Mouse (Mus musculus) limb, embryonic 15.5 days (tissue): Measurements from ENCODE around the gene Wdcp. TPM values are rescaled to one million over a fixed set of nuclear protein-coding genes. Genes with fewer than 3 reads are reported as not detected.
A peak's percentile ranks its signal among the peaks of the same experiment; 100 is the strongest.
"Not testable (repeated sequence)": the region's sequence is repeated elsewhere in the genome, so short reads cannot be mapped to it uniquely, and the experiment has no call there.

Experiments used
- ATAC-seq: fragments of 200-750 bp; cut with Nextera tagmentation; 2 replicates; pipeline ENCODE4 v1.8.0; 2017; ENCODE audit warnings: low read depth, moderate TSS enrichment; ENCODE audit not compliant: insufficient number of reproducible peaks, low FRiP score, low TSS enrichment
- H3K27ac ChIP-seq: fragments of 300-500 bp; sonication (generic); 2 replicates; pipeline ENCODE4 v1.5.1; 2015; ENCODE audit warnings: moderate library complexity, mild to moderate bottlenecking, inconsistent platforms
- H3K27me3 ChIP-seq: fragments of 300-500 bp; sonication (generic); 2 replicates; pipeline ENCODE4 v1.6.1; 2015; ENCODE audit warnings: inconsistent platforms
- H3K36me3 ChIP-seq: fragments of 300-500 bp; sonication (generic); 2 replicates; pipeline ENCODE4 v1.6.1; 2015; ENCODE audit warnings: inconsistent platforms
- H3K4me1 ChIP-seq: fragments of 300-500 bp; sonication (generic); 2 replicates; pipeline ENCODE4 v1.6.1; 2015; ENCODE audit warnings: inconsistent platforms
- H3K4me2 ChIP-seq: fragments of 300-500 bp; sonication (generic); 2 replicates; pipeline ENCODE4 v1.6.1; 2015; ENCODE audit warnings: mild to moderate bottlenecking, inconsistent platforms
- H3K4me3 ChIP-seq: fragments of 300-500 bp; sonication (generic); 2 replicates; pipeline ENCODE4 v1.5.1; 2015; ENCODE audit warnings: mild to moderate bottlenecking, inconsistent platforms
- H3K9ac ChIP-seq: fragments of 300-500 bp; sonication (generic); 2 replicates; pipeline ENCODE4 v1.6.1; 2015; ENCODE audit warnings: inconsistent platforms
- H3K9me3 ChIP-seq: fragments of 300-500 bp; sonication (generic); 2 replicates; pipeline ENCODE4 v1.6.1; 2016; ENCODE audit warnings: inconsistent platforms
- WGBS: fragments of 180-500 bp; shearing (Covaris S2); methylation state at CpG from one replicate; pipeline ENCODE4 v1.1.7; 2015; 5-methylcytosine and 5-hydroxymethylcytosine counted together
- polyA plus RNA-seq: library from polyadenylated mRNA; unstranded; fragments of >200 nt; fragmentation: Nextera tagmentation; extraction: Ambion mirVana; gene quantifications from 2 replicates; pipeline ENCODE4 v1.2.1, GENCODE M21; 2015

The Wdcp gene
- 13.2 and 17.6 TPM in 2 replicates for polyA plus RNA-seq

DNA sequence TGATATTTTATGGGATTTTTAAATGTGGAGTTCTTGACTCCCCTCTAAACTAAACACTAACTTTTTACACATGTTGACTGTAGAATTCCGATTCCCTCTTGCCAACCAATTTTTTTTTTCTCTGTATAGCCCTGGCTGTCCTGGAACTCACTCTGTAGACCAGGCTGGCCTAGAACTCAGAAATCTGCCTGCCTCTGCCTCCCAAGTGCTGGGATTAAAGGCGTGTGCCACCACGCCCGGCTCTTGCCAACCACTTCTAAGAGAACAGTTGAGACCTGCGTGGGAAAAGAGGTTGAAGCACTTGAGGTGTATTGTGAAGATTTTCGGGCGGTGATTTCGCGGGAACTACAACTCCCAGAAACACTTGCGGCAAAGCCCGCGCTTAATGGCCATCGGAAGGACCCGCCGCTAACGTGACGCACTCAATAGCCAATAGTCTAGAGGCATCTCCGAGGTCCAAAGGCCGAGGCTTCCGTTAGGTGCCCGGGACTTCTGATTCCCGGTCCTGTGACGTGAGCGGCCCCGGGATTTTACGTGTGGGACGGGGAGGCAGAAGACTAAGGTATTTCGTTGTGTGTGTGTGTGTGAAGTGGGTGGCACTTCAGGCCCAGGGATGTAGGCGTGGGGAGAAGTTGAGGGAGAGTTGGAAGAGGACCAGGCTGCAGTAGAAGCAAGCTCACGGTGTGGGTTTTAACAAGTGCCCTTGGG is at the start of gene Wdcp:
Wdcp (plus strand) TSS at position 414 of the 708 bp plus-strand sequence.
- under 1% methylated on average over 30 of the region's 30 CpGs for WGBS
- peak within 1 kb of the TSS; percentile 65 for H3K27ac ChIP-seq
- ATAC-seq, result peak; percentile 85
- H3K4me2 ChIP-seq, result peak within 1 kb of the TSS; percentile 56
- H3K9ac ChIP-seq, result peak within 1 kb of the TSS; percentile 33
- no peaks in the 10 kb centered on the region for H3K9me3 ChIP-seq
- peaks cover 19% of the 10 kb centered on the region for H3K4me1 ChIP-seq
- no peaks in the 10 kb centered on the region for H3K27me3 ChIP-seq
- H3K36me3 ChIP-seq, result no peaks in the 10 kb centered on the region
- H3K4me3 ChIP-seq, result peak within 1 kb of the TSS; percentile 82

- Histone ChIP-seq H3K4me2 (no peak overlapping the region), H3K9me3 (no peaks in the 10 kb centered on the region), H3K4me1 (peaks cover 3% of the 10 kb centered on the region; the same call in 1 of the 2 replicates), H3K36me3 (no peaks in the 10 kb centered on the region), H3K27ac (no peak overlapping the region), H3K9ac (no peak overlapping the region), H3K27me3 (no peaks in the 10 kb centered on the region), H3K4me3 (no peak overlapping the region)
- ATAC-seq, result no peak
- WGBS, result 72% methylated on average over 1 of the region's 1 CpGs
Observed at GRCm38 (mm10) chr12:4793718-4794117, 49.4 kb upstream of the Wdcp start.

DNA sequence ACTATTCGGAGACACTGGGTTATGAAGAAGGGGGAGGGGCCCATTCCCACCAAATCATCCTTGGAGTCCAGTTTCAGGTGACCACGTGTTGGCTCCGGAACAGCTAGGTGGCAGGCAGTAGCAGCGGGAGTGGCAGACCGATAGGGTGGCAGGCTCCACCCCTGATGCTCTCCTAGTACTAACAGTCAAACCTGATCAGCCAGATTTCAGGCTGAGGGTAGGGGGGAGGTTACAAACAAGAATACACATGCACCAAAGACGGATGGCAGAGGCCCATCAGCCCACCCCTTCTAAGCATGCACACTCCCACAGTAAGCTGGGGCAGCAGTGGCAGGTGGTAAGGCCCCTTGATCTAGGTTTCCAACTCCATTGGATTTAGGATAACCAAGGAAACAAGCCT is 45.6 kb upstream of the Wdcp start:
- H3K9me3 ChIP-seq, ATAC-seq, H3K36me3 ChIP-seq, H3K4me1 ChIP-seq, H3K27me3 ChIP-seq, H3K4me2 ChIP-seq, H3K4me3 ChIP-seq, H3K27ac ChIP-seq, H3K9ac ChIP-seq: not testable (repeated sequence)
- WGBS, result 63% methylated on average over 6 of the region's 6 CpGs

GRCm38 (mm10) chr12:4811036-4811435 is 32.1 kb upstream of the Wdcp start:
- no peak overlapping the region for H3K4me3 ChIP-seq
- no peak overlapping the region for H3K27ac ChIP-seq
- H3K27me3 ChIP-seq, result no peaks in the 10 kb centered on the region
- no peaks in the 10 kb centered on the region for H3K4me1 ChIP-seq
- H3K4me2 ChIP-seq, result no peak overlapping the region
- no peaks in the 10 kb centered on the region for H3K9me3 ChIP-seq
- no peaks in the 10 kb centered on the region for H3K36me3 ChIP-seq
- H3K9ac ChIP-seq, result no peak overlapping the region
- no peak for ATAC-seq
- WGBS, result 78% methylated on average over 4 of the region's 4 CpGs

- H3K9me3 ChIP-seq, result no peaks in the 10 kb centered on the region
- no peak overlapping the region for H3K4me2 ChIP-seq
- H3K4me3 ChIP-seq, result no peak overlapping the region
- no peak for ATAC-seq
- no peaks in the 10 kb centered on the region for H3K36me3 ChIP-seq
- H3K4me1 ChIP-seq, result peaks cover 4% of the 10 kb centered on the region; the same call in 1 of the 2 replicates
- WGBS, result 52% methylated on average over 3 of the region's 3 CpGs
- H3K27ac ChIP-seq, result no peak overlapping the region
- no peaks in the 10 kb centered on the region for H3K27me3 ChIP-seq
- H3K9ac ChIP-seq, result no peak overlapping the region
Observed at GRCm38 (mm10) chr12:4811705-4812104, 31.4 kb upstream of the Wdcp start.

GRCm38 (mm10) chr12:4813636-4814035 is 29.5 kb upstream of the Wdcp start:
- 63% methylated on average over 4 of the region's 4 CpGs for WGBS
- no peak overlapping the region for H3K27ac ChIP-seq
- H3K4me1 ChIP-seq, result peaks cover 12% of the 10 kb centered on the region; the same call in 1 of the 2 replicates
- ATAC-seq, result no peak
- no peak overlapping the region for H3K4me2 ChIP-seq
- H3K9me3 ChIP-seq, result no peaks in the 10 kb centered on the region
- H3K4me3 ChIP-seq, result no peak overlapping the region
- no peak overlapping the region for H3K9ac ChIP-seq
- no peaks in the 10 kb centered on the region for H3K36me3 ChIP-seq
- no peaks in the 10 kb centered on the region for H3K27me3 ChIP-seq

GRCm38 (mm10) chr12:4816680-4817360 is 26.3 kb upstream of the Wdcp start:
- Histone ChIP-seq H3K27ac (peak overlapping the region; percentile 94), H3K36me3 (peaks cover 14% of the 10 kb centered on the region), H3K9me3 (no peaks in the 10 kb centered on the region), H3K4me3 (peak overlapping the region; percentile 70), H3K4me1 (peaks cover 13% of the 10 kb centered on the region; the same call in 1 of the 2 replicates), H3K27me3 (no peaks in the 10 kb centered on the region), H3K9ac (peak overlapping the region; percentile 64), H3K4me2 (peak overlapping the region; percentile 72)
- WGBS, result 9% methylated on average over 24 of the region's 24 CpGs
- ATAC-seq, result peak; percentile 50; the same call in 1 of the 2 replicates

DNA sequence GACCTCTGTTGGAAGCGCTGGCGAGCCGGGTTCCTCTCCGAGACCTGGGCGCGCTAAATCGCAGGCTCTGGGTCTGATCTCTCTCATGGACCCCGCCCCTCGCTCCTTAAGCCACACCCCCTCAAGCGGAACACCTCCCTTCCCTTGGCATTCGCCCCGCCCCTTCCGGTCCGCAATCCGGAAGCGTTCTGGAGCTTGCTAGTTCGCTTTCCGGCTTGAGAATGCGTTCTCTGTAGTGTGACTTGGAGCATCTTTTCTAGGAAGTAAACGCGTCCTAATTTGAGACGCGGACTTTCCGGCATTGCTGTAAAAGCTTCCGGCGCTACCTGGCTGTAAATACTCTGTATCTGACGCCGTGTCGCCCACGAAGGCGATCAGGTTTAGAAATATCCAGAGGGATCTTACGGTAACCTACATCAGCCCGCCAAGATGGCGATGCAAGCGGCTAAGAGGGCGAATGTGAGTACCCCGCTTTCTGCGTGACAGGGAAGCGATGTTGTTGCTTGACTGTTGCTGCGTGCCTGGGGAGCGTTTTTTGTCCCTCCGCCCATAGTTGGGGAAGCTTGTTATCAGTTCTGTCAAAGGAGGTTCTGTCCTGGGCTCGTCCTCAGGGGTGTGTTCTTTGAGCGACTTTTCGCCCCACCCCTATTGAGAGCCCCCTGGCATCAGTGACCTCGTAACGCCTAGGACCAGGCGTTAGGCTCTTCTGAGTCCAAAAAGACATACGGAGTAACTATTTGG is 25.6 kb upstream of the Wdcp start, which contains the start of gene Sf3b6:
Sf3b6 (plus strand) TSS at position 184 of the 741 bp plus-strand sequence.
- peaks cover 13% of the 10 kb centered on the region; the same call in 1 of the 2 replicates for H3K4me1 ChIP-seq
- H3K4me2 ChIP-seq, result peak within 1 kb of the TSS; percentile 72
- H3K36me3 ChIP-seq, result peaks cover 20% of the 10 kb centered on the region
- peak within 1 kb of the TSS; percentile 70 for H3K4me3 ChIP-seq
- H3K27ac ChIP-seq, result peak within 1 kb of the TSS; percentile 94
- ATAC-seq, result peak; percentile 94
- H3K9me3 ChIP-seq, result no peaks in the 10 kb centered on the region
- H3K9ac ChIP-seq, result peak within 1 kb of the TSS; percentile 64
- under 1% methylated on average over 48 of the region's 49 CpGs for WGBS
- no peaks in the 10 kb centered on the region for H3K27me3 ChIP-seq

- Histone ChIP-seq H3K9ac (no peak overlapping the region), H3K4me3 (no peak overlapping the region), H3K36me3 (peaks cover 63% of the 10 kb centered on the region), H3K27me3 (no peaks in the 10 kb centered on the region), H3K4me2 (no peak overlapping the region), H3K4me1 (no peaks in the 10 kb centered on the region), H3K9me3 (no peaks in the 10 kb centered on the region), H3K27ac (no peak overlapping the region)
- 78% methylated on average over 3 of the region's 3 CpGs for WGBS
- ATAC-seq, result no peak
Observed at GRCm38 (mm10) chr12:4827256-4827655, 15.8 kb upstream of the Wdcp start.

DNA sequence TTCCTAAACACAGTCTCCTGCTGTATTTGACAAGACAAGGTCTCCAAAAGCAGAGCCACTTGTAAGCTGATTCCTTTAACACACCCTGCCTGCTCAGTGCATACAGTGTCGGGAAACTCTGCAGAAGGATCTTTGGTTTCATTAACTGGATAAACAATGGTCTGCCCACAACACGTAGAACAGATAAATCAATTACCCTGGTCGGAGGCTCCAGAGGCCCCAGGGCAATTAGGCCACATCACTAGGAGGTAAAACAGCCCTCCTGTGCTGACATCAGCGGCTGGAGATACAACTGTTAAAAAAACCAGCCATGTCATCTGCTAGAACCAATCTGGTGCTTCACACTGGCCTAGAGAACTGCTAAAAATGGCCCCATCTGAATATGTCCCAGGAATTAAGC is 6.1 kb upstream of the Wdcp start:
- 30% methylated on average over 4 of the region's 4 CpGs for WGBS

DNA sequence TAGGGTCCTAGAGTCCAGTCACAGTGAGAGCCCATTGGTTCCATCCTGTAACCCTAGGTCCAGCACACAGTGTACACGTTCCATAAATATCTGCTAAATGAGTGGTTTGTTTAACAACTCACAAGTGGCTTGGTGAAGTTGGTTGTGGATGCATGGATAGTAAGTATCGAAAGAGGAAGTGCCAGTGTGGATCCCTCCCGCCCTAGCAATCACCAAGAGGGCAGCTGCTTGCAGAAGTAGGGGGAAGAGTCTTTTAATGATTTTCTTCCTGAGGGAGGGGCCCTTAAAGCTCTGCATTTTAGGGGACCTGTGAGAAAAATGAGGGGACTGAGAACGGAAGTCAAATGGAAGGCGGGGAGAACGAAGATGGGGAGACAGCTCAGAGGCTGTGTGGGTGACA is 3.1 kb upstream of the Wdcp start:
- Histone ChIP-seq H3K4me2 (peak overlapping the region; percentile 93; the same call in 1 of the 2 replicates), H3K9ac (no peak overlapping the region), H3K9me3 (no peaks in the 10 kb centered on the region), H3K27ac (no peak overlapping the region), H3K4me1 (peaks cover 19% of the 10 kb centered on the region), H3K36me3 (peaks cover 3% of the 10 kb centered on the region; the same call in 1 of the 2 replicates), H3K4me3 (no peak overlapping the region), H3K27me3 (no peaks in the 10 kb centered on the region)
- no peak for ATAC-seq
- WGBS, result 56% methylated on average over 6 of the region's 6 CpGs

More for the DNA sequence above, 6.1 kb upstream of the Wdcp start:
- Histone ChIP-seq H3K9ac (no peak overlapping the region), H3K4me3 (no peak overlapping the region), H3K36me3 (peaks cover 12% of the 10 kb centered on the region), H3K9me3 (no peaks in the 10 kb centered on the region), H3K4me2 (no peak overlapping the region), H3K27ac (no peak overlapping the region), H3K4me1 (peaks cover 11% of the 10 kb centered on the region), H3K27me3 (no peaks in the 10 kb centered on the region)
- ATAC-seq, result no peak
